Mouse (Mus musculus) lung, postnatal 0 days (tissue): ENCODE measurements around the gene Ctu1. TPM values are rescaled to one million over a fixed set of nuclear protein-coding genes. Genes with fewer than 3 reads are reported as not detected.
A peak's percentile ranks its signal among the peaks of the same experiment; 100 is the strongest.

Experiments used
- ATAC-seq: fragments of 200-750 bp; cut with Nextera tagmentation; 2 replicates; pipeline ENCODE4 v1.8.0; 2017; ENCODE audit warnings: moderate library complexity
- DNase-seq: peaks from one replicate; pipeline ENCODE4 v3.0.0-alpha.2; 2016; ENCODE audit warnings: low spot score
- H3K27ac ChIP-seq: fragments of 300-500 bp; sonication (generic); 2 replicates; pipeline ENCODE4 v1.5.1; 2014; ENCODE audit warnings: antibody characterized with exemption, mild to moderate bottlenecking, low read length, mixed read lengths
- H3K27me3 ChIP-seq: fragments of 300-500 bp; sonication (generic); replicated peaks from 2 replicates; pipeline ENCODE4 v1.6.1; 2014; ENCODE audit warnings: low read length, mixed read lengths; ENCODE audit not compliant: insufficient read depth
- H3K36me3 ChIP-seq: fragments of 300-500 bp; sonication (generic); 2 replicates; pipeline ENCODE4 v1.6.1; 2014; ENCODE audit warnings: low read length, mixed read lengths; ENCODE audit not compliant: insufficient read depth
- H3K4me1 ChIP-seq: fragments of 300-500 bp; sonication (generic); 2 replicates; pipeline ENCODE4 v1.6.1; 2014; ENCODE audit warnings: antibody characterized with exemption, low read depth, low read length, mixed read lengths; ENCODE audit not compliant: insufficient read depth
- H3K4me2 ChIP-seq: fragments of 300-500 bp; sonication (generic); replicated peaks from 2 replicates; pipeline ENCODE4 v1.6.1; 2014; ENCODE audit warnings: low read depth, mild to moderate bottlenecking, low read length, moderate library complexity, mixed read lengths
- H3K4me3 ChIP-seq: fragments of 300-500 bp; sonication (generic); 2 replicates; pipeline ENCODE4 v1.5.1; 2014; ENCODE audit warnings: low read depth, low read length
- H3K9ac ChIP-seq: fragments of 300-500 bp; sonication (generic); replicated peaks from 2 replicates; pipeline ENCODE4 v1.6.1; 2014; ENCODE audit warnings: low read depth, mild to moderate bottlenecking
- H3K9me3 ChIP-seq: fragments of 300-500 bp; sonication (generic); 2 replicates; pipeline ENCODE4 v1.6.1; 2016; ENCODE audit warnings: low read length, mixed read lengths
- CTCF ChIP-seq: IDR thresholded peaks from 2 replicates; pipeline ENCODE4 v1.5.1; 2016; ENCODE audit warnings: antibody characterized with exemption, mild to moderate bottlenecking
- EP300 ChIP-seq: IDR thresholded peaks from 2 replicates; pipeline ENCODE4 v1.6.1; 2016; ENCODE audit warnings: antibody characterized with exemption, mild to moderate bottlenecking, control low read depth
- WGBS: fragments of 180-500 bp; shearing (Covaris S2); extraction: QIAGEN DNeasy Blood & Tissue Kit; methylation state at CpG from one replicate; pipeline ENCODE4 v1.1.7; 2014; 5-methylcytosine and 5-hydroxymethylcytosine counted together
- polyA plus RNA-seq: library from polyadenylated mRNA; unstranded; fragments of >200 nt; fragmentation: Nextera tagmentation; extraction: Ambion mirVana; gene quantifications from 2 replicates; pipeline ENCODE4 v1.2.1, GENCODE M21; 2015

The Ctu1 gene
- polyA plus RNA-seq, 1 experiment from 2014 or later, result 9.0 TPM

- H3K4me3 ChIP-seq, result no peak within 1 kb of the TSS
- H3K9me3 ChIP-seq, result no peaks in the 10 kb centered on the region
- no peak for TF ChIP-seq EP300
- TF ChIP-seq CTCF, result no peak
- 0 out of 2 replicates have a peak, but pooled peaks cover 3% of the 10 kb centered on the region for H3K4me1 ChIP-seq
- H3K27me3 ChIP-seq, result no peaks in the 10 kb centered on the region
- no peak for DNase-seq
- H3K27ac ChIP-seq, result no peak within 1 kb of the TSS
- no peaks in the 10 kb centered on the region for H3K36me3 ChIP-seq
- no peak within 1 kb of the TSS for H3K9ac ChIP-seq
- ATAC-seq, result no peak
- no peak within 1 kb of the TSS for H3K4me2 ChIP-seq
These were observed 18.3 kb downstream of the Ctu1 start, which contains the start of gene Klk14 for GRCm38 (mm10) chr7:43690118-43690517. Klk14 (plus strand) TSS chr7:43690418.

GRCm38 (mm10) chr7:43710031-43710430 lies 38.2 kb downstream of the Ctu1 start:
- 63% methylated on average over 3 of the region's 3 CpGs for WGBS
- Histone ChIP-seq H3K9me3 (no peaks in the 10 kb centered on the region), H3K4me1 (no peaks in the 10 kb centered on the region; the same call in none of the 2 replicates), H3K27ac (no peak overlapping the region), H3K4me2 (no peak overlapping the region), H3K36me3 (no peaks in the 10 kb centered on the region), H3K9ac (no peak overlapping the region), H3K27me3 (no peaks in the 10 kb centered on the region), H3K4me3 (no peak overlapping the region)
- TF ChIP-seq CTCF, result no peak
- TF ChIP-seq EP300, result no peak
- ATAC-seq (peak; percentile 4; the same call in 1 of the 2 replicates), DNase-seq (peak; percentile 63)

GRCm38 (mm10) chr7:43712267-43712666 lies 40.5 kb downstream of the Ctu1 start, which contains the start of gene Klk13:
Klk13 (plus strand) TSS chr7:43712567.
- WGBS, result 44% methylated on average over 4 of the region's 4 CpGs
- DNase-seq, result no peak
- Histone ChIP-seq H3K27me3 (no peaks in the 10 kb centered on the region), H3K9me3 (no peaks in the 10 kb centered on the region), H3K4me2 (peak within 1 kb of the TSS; percentile 33; the same call in 1 of the 2 replicates), H3K4me3 (no peak within 1 kb of the TSS), H3K27ac (no peak within 1 kb of the TSS), H3K36me3 (no peaks in the 10 kb centered on the region), H3K4me1 (no peaks in the 10 kb centered on the region; the same call in none of the 2 replicates), H3K9ac (no peak within 1 kb of the TSS)
- TF ChIP-seq CTCF (no peak), EP300 (no peak)
- ATAC-seq, result no peak

GRCm38 (mm10) chr7:43712917-43713316 lies 41.1 kb downstream of the Ctu1 start:
- Histone ChIP-seq H3K9ac (no peak overlapping the region), H3K9me3 (no peaks in the 10 kb centered on the region), H3K4me3 (no peak overlapping the region), H3K4me2 (peak overlapping the region; percentile 33; the same call in 1 of the 2 replicates), H3K27ac (no peak overlapping the region), H3K36me3 (no peaks in the 10 kb centered on the region), H3K4me1 (no peaks in the 10 kb centered on the region; the same call in none of the 2 replicates), H3K27me3 (no peaks in the 10 kb centered on the region)
- DNase-seq, result peak; percentile 5
- no peak for TF ChIP-seq EP300
- no peak for TF ChIP-seq CTCF
- no peak for ATAC-seq
- WGBS, result 8% methylated on average over 9 of the region's 9 CpGs

GRCm38 (mm10) chr7:43713741-43714351 lies 42.0 kb downstream of the Ctu1 start:
- no peaks in the 10 kb centered on the region; the same call in none of the 2 replicates for H3K4me1 ChIP-seq
- no peak overlapping the region for H3K9ac ChIP-seq
- WGBS, result 4% methylated on average over 18 of the region's 19 CpGs
- TF ChIP-seq EP300, result no peak
- no peak for TF ChIP-seq CTCF
- DNase-seq (peak; percentile 28), ATAC-seq (peak; percentile 73)
- H3K9me3 ChIP-seq, result no peaks in the 10 kb centered on the region
- peak overlapping the region; percentile 43; the same call in 1 of the 2 replicates for H3K27ac ChIP-seq
- no peak overlapping the region for H3K4me3 ChIP-seq
- no peaks in the 10 kb centered on the region for H3K36me3 ChIP-seq
- H3K27me3 ChIP-seq, result no peaks in the 10 kb centered on the region
- H3K4me2 ChIP-seq, result peak overlapping the region; percentile 33; the same call in 1 of the 2 replicates

Other genes starting within 250 kb of the Ctu1 start
- not detected in 2 replicates for gene Lim2, start 244.3 kb upstream of the Ctu1 start, polyA plus RNA-seq
- 2.6 and 2.9 TPM in 2 replicates for gene Nkg7, start 234.9 kb upstream of the Ctu1 start, polyA plus RNA-seq
- 0.21 TPM in 1 of 2 replicates, not detected in the other for gene Cldnd2, start 231.2 kb upstream of the Ctu1 start, polyA plus RNA-seq
- 356 and 377 TPM in 2 replicates for gene Etfb, start 227.9 kb upstream of the Ctu1 start, polyA plus RNA-seq
- gene Gm45233, start 227.9 kb upstream of the Ctu1 start, polyA plus RNA-seq, result 0.35 TPM in 1 of 2 replicates, not detected in the other
- gene Vsig10l, start 208.9 kb upstream of the Ctu1 start, polyA plus RNA-seq, result 5.0 TPM in 2 replicates
- gene Iglon5, start 181.9 kb upstream of the Ctu1 start, polyA plus RNA-seq, result 0.05 TPM in 1 of 2 replicates, not detected in the other
- not detected in 2 replicates for gene 4931406B18Rik, start 166.1 kb upstream of the Ctu1 start, polyA plus RNA-seq
- 5.0 and 6.2 TPM in 2 replicates for gene Cd33, start 127.6 kb upstream of the Ctu1 start, polyA plus RNA-seq
- gene Zfp658, start 109.8 kb upstream of the Ctu1 start, polyA plus RNA-seq, result 1.7 and 1.8 TPM in 2 replicates
- 5.7 and 6.0 TPM in 2 replicates for gene Zfp719, start 92.4 kb upstream of the Ctu1 start, polyA plus RNA-seq
- gene Zfp819, start 64.8 kb upstream of the Ctu1 start, polyA plus RNA-seq, result 0.08 and 0.27 TPM in 2 replicates
- 0.07 and 0.08 TPM in 2 replicates for gene Ceacam18, start 37.3 kb upstream of the Ctu1 start, polyA plus RNA-seq
- gene Siglece, start 11.9 kb upstream of the Ctu1 start, polyA plus RNA-seq, result 3.2 and 4.0 TPM in 2 replicates
- 0.31 and 0.39 TPM in 2 replicates for gene Klk14, start 18.4 kb downstream of the Ctu1 start, polyA plus RNA-seq
- gene Klk13, start 40.6 kb downstream of the Ctu1 start, polyA plus RNA-seq, result 4.8 and 6.3 TPM in 2 replicates
- gene Klk12, start 96.9 kb downstream of the Ctu1 start, polyA plus RNA-seq, result not detected in 2 replicates
- gene Klk11, start 102.6 kb downstream of the Ctu1 start, polyA plus RNA-seq, result 1.2 and 1.3 TPM in 2 replicates
- 2.6 and 4.2 TPM in 2 replicates for gene Klk10, start 109.0 kb downstream of the Ctu1 start, polyA plus RNA-seq
- 0.15 and 0.25 TPM in 2 replicates for gene Klk9, start 119.9 kb downstream of the Ctu1 start, polyA plus RNA-seq
- gene Klk8, start 125.6 kb downstream of the Ctu1 start, polyA plus RNA-seq, result 41.9 and 47.1 TPM in 2 replicates
- not detected in 2 replicates for gene Klk7, start 139.3 kb downstream of the Ctu1 start, polyA plus RNA-seq
- not detected in 2 replicates for gene Klk6, start 152.5 kb downstream of the Ctu1 start, polyA plus RNA-seq
- not detected in 2 replicates for gene Klk5, start 170.0 kb downstream of the Ctu1 start, polyA plus RNA-seq
- gene Klk4, start 209.1 kb downstream of the Ctu1 start, polyA plus RNA-seq, result not detected in 2 replicates